Mouse (Mus musculus): ENCODE measurements around the gene Ckb. TPM values are rescaled to one million over a fixed set of nuclear protein-coding genes. Genes with fewer than 3 reads are reported as not detected.
A peak's percentile ranks its signal among the peaks of the same experiment; 100 is the strongest.

Ckb gene
- polyA plus RNA-seq, 1 experiment from 2014 or later, result 1,434 TPM

DNA sequence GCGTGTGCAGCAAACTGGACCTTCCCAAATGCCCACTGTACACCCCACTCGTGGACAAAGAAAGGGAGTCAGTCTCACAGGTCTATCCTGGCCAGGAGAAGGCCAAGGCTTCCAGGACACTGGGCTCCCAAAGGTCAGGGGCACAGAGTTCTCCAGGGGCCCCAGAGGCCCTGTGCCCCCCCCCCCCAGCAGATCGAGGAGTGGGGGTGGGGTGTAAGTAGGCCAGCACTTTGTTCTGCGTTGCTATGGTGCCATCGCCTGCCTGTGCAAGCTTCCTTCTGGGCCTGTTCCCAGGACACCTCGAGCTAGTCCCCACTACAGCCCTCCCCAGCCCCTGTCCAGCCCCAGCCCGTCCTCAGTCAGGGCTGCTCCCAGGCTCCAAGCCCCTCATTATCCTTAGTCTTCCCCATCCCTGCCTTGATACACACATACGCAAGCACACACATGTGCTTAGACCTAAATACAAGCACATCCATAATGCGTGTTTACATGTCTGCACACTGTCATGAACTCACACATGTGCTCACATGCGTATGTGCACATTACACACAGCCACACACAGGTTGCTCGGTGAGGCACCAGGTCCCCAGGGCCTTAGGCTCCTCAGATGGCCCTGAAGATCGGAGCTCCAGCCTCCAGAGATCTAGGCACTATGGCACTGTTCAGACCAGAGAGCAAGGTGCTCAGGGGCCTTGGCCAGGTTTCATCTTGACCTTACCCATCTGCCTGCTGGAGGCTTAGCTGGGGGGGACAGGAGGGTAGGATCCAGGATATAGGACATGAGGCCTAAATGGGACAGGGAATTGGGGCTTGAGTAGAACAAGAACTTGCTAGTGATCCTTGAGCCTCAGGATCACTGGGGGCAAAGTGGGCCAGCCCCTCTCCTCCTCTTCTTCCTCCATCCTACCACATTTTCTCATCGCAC lies 23.0 kb upstream of the Ckb start:
- Histone ChIP-seq H3K36me3 (replicated peaks; ENCODE audit: control insufficient read depth, insufficient read depth) (no peaks in the 10 kb centered on the region), H3K4me1 (replicated peaks; ENCODE audit: control insufficient read depth, insufficient read depth, low read length) (peaks cover 45% of the 10 kb centered on the region)

DNA sequence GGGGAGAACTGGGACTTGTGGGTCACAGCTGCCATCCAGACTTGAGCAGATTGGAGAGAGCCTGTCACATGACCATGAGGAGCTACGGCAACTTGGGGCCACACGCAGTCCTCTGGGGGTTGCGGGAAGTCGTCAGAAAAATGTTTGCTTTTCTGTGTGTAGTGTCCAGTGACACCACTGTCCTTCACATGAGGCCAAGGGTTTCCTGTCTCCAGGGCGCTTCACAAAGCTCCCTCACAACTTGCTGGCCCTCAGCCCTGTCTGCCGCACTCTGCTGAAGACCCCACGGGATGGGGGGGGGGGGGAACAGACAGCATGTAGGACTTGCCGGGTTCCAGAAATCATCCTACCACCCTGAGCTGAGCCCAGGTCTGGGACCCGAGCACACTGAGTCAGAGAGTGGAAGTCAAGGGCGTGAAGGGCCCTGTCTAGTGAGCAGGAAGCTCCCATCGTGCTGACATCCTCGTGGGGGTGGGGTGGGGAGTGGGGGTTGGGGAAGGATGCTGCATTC lies 22.2 kb upstream of the Ckb start:
- H3K9me3 ChIP-seq (ENCODE audit: control insufficient read depth, low read length), result no peaks in the 10 kb centered on the region
- peak overlapping the region; percentile 25; the same call in 1 of the 2 replicates for H3K9ac ChIP-seq
- H3K27ac ChIP-seq, result peak overlapping the region; percentile 86
- WGBS, result 3% methylated on average over 12 of the region's 12 CpGs
- no peak for DNase-seq (ENCODE audit: low spot score)
- H3K27me3 ChIP-seq (ENCODE audit: control insufficient read depth, insufficient read depth, low read length), result no peaks in the 10 kb centered on the region
- peak; percentile 33 for ATAC-seq (ENCODE audit: low FRiP score)
- no peak overlapping the region for H3K4me3 ChIP-seq (replicated peaks; ENCODE audit: low read length)
- H3K36me3 ChIP-seq (replicated peaks; ENCODE audit: control insufficient read depth, insufficient read depth), result no peaks in the 10 kb centered on the region
- peak overlapping the region; percentile 26 for H3K4me2 ChIP-seq (replicated peaks)
- peaks cover 49% of the 10 kb centered on the region for H3K4me1 ChIP-seq (replicated peaks; ENCODE audit: control insufficient read depth, insufficient read depth, low read length)

More for the DNA sequence above, 23.0 kb upstream of the Ckb start:
- Histone ChIP-seq H3K9ac (peak overlapping the region; percentile 25; the same call in 1 of the 2 replicates), H3K27me3 (ENCODE audit: control insufficient read depth, insufficient read depth, low read length) (no peaks in the 10 kb centered on the region), H3K9me3 (ENCODE audit: control insufficient read depth, low read length) (no peaks in the 10 kb centered on the region), H3K4me2 (replicated peaks) (peak overlapping the region; percentile 26), H3K27ac (peak overlapping the region; percentile 86), H3K4me3 (replicated peaks; ENCODE audit: low read length) (no peak overlapping the region)
- ATAC-seq (ENCODE audit: low FRiP score) (peak; percentile 55), DNase-seq (ENCODE audit: low spot score) (no peak)
- WGBS, result 26% methylated on average over 13 of the region's 13 CpGs

DNA sequence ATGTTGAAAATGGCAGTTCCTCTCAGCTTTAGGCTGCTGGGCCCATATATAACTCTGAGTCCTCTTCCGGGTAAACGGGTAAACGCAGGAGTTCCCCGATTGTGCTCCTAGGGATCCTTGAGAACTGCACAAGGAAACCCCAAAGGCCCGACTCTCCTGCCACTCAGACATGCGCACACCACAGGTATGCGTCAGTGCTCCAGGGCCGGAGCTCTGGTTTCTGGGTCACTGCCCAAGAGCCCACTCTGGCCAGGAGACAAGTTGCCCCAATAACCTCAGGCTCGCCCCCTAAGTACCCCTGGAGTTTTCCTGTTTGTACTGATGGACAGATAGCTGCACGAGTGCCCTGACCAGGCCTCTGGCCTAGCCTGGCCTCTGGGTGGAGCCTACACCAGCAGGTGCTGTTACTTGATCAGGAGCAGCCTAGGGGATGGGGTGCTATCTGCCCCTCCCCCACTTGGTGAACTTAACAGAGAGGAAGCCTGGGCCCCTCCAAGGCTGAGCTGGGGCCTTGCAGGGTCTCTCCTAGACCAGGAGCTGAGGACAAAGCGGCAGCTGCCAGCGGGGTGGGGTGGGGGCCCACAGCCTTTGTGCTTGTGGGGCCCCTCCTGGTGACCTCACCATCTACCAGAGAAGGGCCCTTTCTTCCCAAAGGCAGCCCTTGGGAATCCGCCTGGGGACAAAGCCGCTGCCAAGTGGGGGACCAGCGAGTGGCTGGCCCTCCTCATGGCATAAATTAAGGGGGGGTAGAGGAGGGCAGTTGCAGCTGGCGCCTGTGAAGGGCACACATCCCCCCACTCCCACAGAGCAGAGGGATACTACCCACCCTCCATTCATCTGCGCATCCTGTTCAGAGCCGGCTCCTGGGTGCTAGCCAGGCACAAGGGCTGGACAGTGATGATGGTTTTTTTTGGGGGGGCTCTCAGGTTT lies 21.5 kb upstream of the Ckb start:
- peak; percentile 66 for DNase-seq (ENCODE audit: low spot score)
- no peaks in the 10 kb centered on the region for H3K27me3 ChIP-seq (ENCODE audit: control insufficient read depth, insufficient read depth, low read length)
- H3K36me3 ChIP-seq (replicated peaks; ENCODE audit: control insufficient read depth, insufficient read depth), result no peaks in the 10 kb centered on the region
- no peaks in the 10 kb centered on the region for H3K9me3 ChIP-seq (ENCODE audit: control insufficient read depth, low read length)
- 10% methylated on average over 18 of the region's 18 CpGs for WGBS
- peak overlapping the region; percentile 26 for H3K4me2 ChIP-seq (replicated peaks)
- peaks cover 49% of the 10 kb centered on the region for H3K4me1 ChIP-seq (replicated peaks; ENCODE audit: control insufficient read depth, insufficient read depth, low read length)
- peak overlapping the region; percentile 10 for H3K9ac ChIP-seq
- no peak overlapping the region for H3K4me3 ChIP-seq (replicated peaks; ENCODE audit: low read length)
- peak; percentile 81 for ATAC-seq (ENCODE audit: low FRiP score)
- peak overlapping the region; percentile 86 for H3K27ac ChIP-seq

DNA sequence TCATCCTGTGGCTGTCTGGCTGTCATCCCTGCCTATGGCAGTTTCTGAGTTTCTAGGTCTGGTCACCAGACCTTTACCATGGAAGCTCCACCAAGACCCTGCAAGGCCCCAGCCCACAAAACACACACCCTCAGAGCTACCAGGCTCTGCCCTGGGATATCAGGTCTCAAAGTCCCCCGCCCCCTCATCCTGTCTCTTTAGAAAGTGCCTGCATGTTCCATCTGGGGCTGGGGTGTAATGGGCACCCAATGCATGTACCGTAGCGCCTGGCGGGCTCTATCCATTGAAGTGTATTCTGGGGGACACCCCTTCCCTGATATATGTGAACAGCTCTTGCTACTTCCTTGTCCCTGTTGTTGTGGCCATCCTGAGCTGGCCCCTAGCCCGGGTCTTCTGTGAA lies 20.8 kb upstream of the Ckb start:
- H3K9ac ChIP-seq, result no peak overlapping the region; the same call in 1 of the 2 replicates
- H3K27ac ChIP-seq, result peak overlapping the region; percentile 86
- no peaks in the 10 kb centered on the region for H3K9me3 ChIP-seq (ENCODE audit: control insufficient read depth, low read length)
- no peak for ATAC-seq (ENCODE audit: low FRiP score)
- DNase-seq (ENCODE audit: low spot score), result no peak
- H3K4me1 ChIP-seq (replicated peaks; ENCODE audit: control insufficient read depth, insufficient read depth, low read length), result peaks cover 52% of the 10 kb centered on the region
- H3K4me3 ChIP-seq (replicated peaks; ENCODE audit: low read length), result no peak overlapping the region
- no peaks in the 10 kb centered on the region for H3K27me3 ChIP-seq (ENCODE audit: control insufficient read depth, insufficient read depth, low read length)
- WGBS, result 58% methylated on average over 5 of the region's 5 CpGs
- H3K4me2 ChIP-seq (replicated peaks), result no peak overlapping the region
- H3K36me3 ChIP-seq (replicated peaks; ENCODE audit: control insufficient read depth, insufficient read depth), result no peaks in the 10 kb centered on the region

DNA sequence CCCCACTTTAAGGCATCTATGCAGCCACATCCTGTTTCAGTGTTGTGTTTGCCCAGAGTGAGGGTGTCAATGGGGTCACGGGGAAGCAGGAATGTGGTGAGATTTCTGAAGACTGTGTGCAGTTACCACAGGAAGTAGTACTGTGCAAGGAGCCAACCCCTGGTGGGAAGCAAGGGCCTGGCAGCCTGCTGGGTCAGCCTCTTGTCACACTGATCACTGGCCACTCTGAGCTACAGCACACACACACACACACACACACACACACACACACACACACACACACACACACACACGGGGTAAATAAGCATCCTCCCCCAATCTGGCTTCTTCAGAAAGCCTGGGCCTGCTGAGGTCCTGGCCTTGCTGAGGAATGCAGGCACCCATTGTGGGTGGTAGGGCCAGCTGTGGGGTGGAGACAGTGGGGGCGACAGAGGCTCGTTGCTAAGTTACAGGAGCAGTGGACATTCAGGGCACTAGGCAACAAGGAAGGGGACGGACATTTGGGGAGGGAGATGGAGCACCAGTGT lies 19.3 kb upstream of the Ckb start:
- DNase-seq (ENCODE audit: low spot score) (no peak), ATAC-seq (ENCODE audit: low FRiP score) (peak; percentile 44)
- Histone ChIP-seq H3K9me3 (ENCODE audit: control insufficient read depth, low read length) (no peaks in the 10 kb centered on the region), H3K4me1 (replicated peaks; ENCODE audit: control insufficient read depth, insufficient read depth, low read length) (peaks cover 63% of the 10 kb centered on the region), H3K36me3 (replicated peaks; ENCODE audit: control insufficient read depth, insufficient read depth) (no peaks in the 10 kb centered on the region), H3K9ac (no peak overlapping the region), H3K4me2 (replicated peaks) (no peak overlapping the region), H3K27ac (peak overlapping the region; percentile 86), H3K4me3 (replicated peaks; ENCODE audit: low read length) (no peak overlapping the region), H3K27me3 (ENCODE audit: control insufficient read depth, insufficient read depth, low read length) (no peaks in the 10 kb centered on the region)
- WGBS, result 3% methylated on average over 5 of the region's 5 CpGs

DNA sequence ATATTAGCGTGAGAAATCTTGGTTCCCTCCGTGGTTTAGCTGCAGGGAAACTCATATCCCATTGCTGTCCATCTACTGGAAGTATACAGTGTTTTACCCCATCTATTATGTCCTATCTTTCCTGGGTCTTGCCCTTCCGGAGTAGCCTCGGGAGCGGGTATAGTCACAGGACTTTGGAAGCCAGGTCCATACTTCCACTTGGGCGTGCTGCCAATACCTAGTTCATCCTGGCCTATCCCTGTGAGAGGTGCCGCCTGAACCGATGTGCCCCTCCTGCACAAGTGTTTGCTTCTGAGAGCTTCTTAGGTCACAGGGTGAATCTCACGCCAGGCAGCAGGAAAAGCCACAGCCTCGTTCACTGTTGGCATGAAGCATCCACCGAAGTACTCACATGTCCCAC lies 17.3 kb upstream of the Ckb start:
- ATAC-seq (ENCODE audit: low FRiP score) (no peak), DNase-seq (ENCODE audit: low spot score) (no peak)
- Histone ChIP-seq H3K4me2 (replicated peaks) (no peak overlapping the region), H3K27me3 (ENCODE audit: control insufficient read depth, insufficient read depth, low read length) (no peaks in the 10 kb centered on the region), H3K9me3 (ENCODE audit: control insufficient read depth, low read length) (no peaks in the 10 kb centered on the region), H3K4me3 (replicated peaks; ENCODE audit: low read length) (no peak overlapping the region), H3K4me1 (replicated peaks; ENCODE audit: control insufficient read depth, insufficient read depth, low read length) (peaks cover 47% of the 10 kb centered on the region), H3K27ac (no peak overlapping the region), H3K9ac (no peak overlapping the region), H3K36me3 (replicated peaks; ENCODE audit: control insufficient read depth, insufficient read depth) (no peaks in the 10 kb centered on the region)
- WGBS, result 84% methylated on average over 11 of the region's 11 CpGs

DNA sequence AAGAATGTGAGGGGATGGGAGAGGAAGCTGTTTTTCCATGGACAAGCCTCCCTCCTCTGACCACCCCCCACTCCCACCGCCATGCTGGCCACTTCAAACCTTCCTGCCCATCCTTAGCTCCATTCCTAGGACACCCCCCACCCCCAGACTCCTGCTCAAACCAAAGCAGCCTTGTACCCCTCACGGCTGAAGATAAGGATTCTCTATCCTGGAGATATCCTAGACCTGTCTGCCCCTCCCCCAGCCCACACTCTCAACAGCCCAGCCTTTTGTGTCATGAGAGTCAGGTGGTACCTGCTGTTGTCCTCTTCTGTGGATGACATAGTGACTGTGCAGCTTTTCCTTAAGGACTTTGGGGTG lies 15.9 kb upstream of the Ckb start:
- Histone ChIP-seq H3K27me3 (ENCODE audit: control insufficient read depth, insufficient read depth, low read length) (no peaks in the 10 kb centered on the region), H3K4me1 (replicated peaks; ENCODE audit: control insufficient read depth, insufficient read depth, low read length) (peaks cover 34% of the 10 kb centered on the region), H3K27ac (peak overlapping the region; percentile 82), H3K4me2 (replicated peaks) (0 out of 2 replicates have a peak overlapping the region, but pooled peaks have one; percentile 2), H3K4me3 (replicated peaks; ENCODE audit: low read length) (no peak overlapping the region), H3K9ac (no peak overlapping the region), H3K9me3 (ENCODE audit: control insufficient read depth, low read length) (no peaks in the 10 kb centered on the region), H3K36me3 (replicated peaks; ENCODE audit: control insufficient read depth, insufficient read depth) (no peaks in the 10 kb centered on the region; the same call in 1 of the 2 replicates)
- no peak for ATAC-seq (ENCODE audit: low FRiP score)
- 27% methylated on average over 2 of the region's 2 CpGs for WGBS
- DNase-seq (ENCODE audit: low spot score), result no peak

DNA sequence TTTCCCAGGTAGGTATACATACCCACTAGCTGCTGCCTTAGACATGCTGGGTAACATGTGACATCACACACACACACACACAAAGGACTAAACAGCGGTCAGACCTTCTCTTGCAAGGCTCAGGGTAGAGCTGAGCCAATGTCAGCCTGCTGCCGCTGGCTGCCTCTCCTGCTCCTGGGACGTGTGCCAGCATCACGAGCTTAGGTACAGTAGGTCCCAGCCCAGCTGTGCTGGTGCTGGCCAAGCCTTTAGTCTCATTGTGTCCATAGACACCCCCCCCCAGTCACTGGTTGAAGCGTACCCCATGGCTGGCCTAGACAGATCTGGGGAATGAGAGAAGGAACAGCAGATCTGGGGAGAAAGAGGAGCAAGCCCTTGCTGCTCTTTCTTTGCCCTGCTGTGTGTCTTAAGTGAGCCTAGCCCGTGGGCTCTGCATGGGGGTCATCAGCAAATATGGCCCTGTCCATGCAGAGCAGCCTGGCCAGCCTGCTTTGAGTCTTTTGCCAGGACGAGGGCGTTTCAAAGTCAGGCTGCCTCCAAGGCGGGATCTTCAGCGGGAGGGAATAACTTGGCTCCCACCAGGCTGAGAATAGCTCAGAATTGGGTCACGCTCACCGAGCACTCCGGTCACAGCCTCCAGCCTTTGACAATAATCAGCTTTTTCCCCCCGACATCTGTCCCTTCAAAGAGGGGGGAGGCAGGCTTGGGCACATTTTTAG lies 15.4 kb upstream of the Ckb start:
- DNase-seq (ENCODE audit: low spot score), result peak; percentile 59
- Histone ChIP-seq H3K27me3 (ENCODE audit: control insufficient read depth, insufficient read depth, low read length) (no peaks in the 10 kb centered on the region), H3K4me2 (replicated peaks) (0 out of 2 replicates have a peak overlapping the region, but pooled peaks have one; percentile 2)

More for the DNA sequence above, 15.4 kb upstream of the Ckb start:
- Histone ChIP-seq H3K36me3 (replicated peaks; ENCODE audit: control insufficient read depth, insufficient read depth) (peaks cover 3% of the 10 kb centered on the region; the same call in 1 of the 2 replicates), H3K4me1 (replicated peaks; ENCODE audit: control insufficient read depth, insufficient read depth, low read length) (peaks cover 28% of the 10 kb centered on the region), H3K27ac (peak overlapping the region; percentile 82), H3K9ac (peak overlapping the region; percentile 45), H3K9me3 (ENCODE audit: control insufficient read depth, low read length) (no peaks in the 10 kb centered on the region), H3K4me3 (replicated peaks; ENCODE audit: low read length) (no peak overlapping the region)
- WGBS, result 12% methylated on average over 14 of the region's 14 CpGs
- peak; percentile 57 for ATAC-seq (ENCODE audit: low FRiP score)
